Mouse (Mus musculus) megakaryocyte, embryonic 14.5 days (primary cell): ENCODE measurements around the gene Rab27a.

Experiments used
- FLI1 ChIP-seq: IDR thresholded peaks from 2 replicates; pipeline ENCODE4 v1.6.1; 2012; ENCODE audit warnings: low read length, inconsistent platforms, mixed read lengths
- GATA1 ChIP-seq: IDR thresholded peaks from 3 replicates; pipeline ENCODE4 v1.6.1; 2012; ENCODE audit warnings: mixed read lengths, low read length, inconsistent platforms, borderline replicate concordance

GRCm38 (mm10) chr9:73097898-73098297 is 53.2 kb downstream of the Rab27a start:
- no peak for TF ChIP-seq FLI1
- no peak for TF ChIP-seq GATA1
